Mouse (Mus musculus) liver, embryonic 14.5 days (tissue): ENCODE data around the gene Smyd1. TPM values are rescaled to one million over a fixed set of nuclear protein-coding genes. Genes with fewer than 3 reads are reported as not detected.

ENCODE experiments used
- ATAC-seq: fragments of 200-750 bp; cut with Nextera tagmentation; 2 replicates; pipeline ENCODE4 v1.8.0; 2017; ENCODE audit warnings: moderate number of reproducible peaks, mild to moderate bottlenecking, moderate library complexity; ENCODE audit not compliant: insufficient read depth
- DNase-seq, 3 experiments: peaks; one replicate each; pipeline ENCODE4 v3.0.0-alpha.2; 2012 to 2013; ENCODE audit warnings: low read depth in 3 of 3, low spot score in 3 of 3
- H3K27ac ChIP-seq: fragments of 300-500 bp; sonication (generic); 2 replicates; pipeline ENCODE4 v1.5.1; 2014; ENCODE audit warnings: moderate library complexity, mild to moderate bottlenecking, control low read depth, inconsistent platforms
- H3K27me3 ChIP-seq: fragments of 300-500 bp; sonication (generic); 2 replicates; pipeline ENCODE4 v1.6.1; 2014; ENCODE audit warnings: mild to moderate bottlenecking, low read length, moderate library complexity; ENCODE audit not compliant: control insufficient read depth, insufficient read depth
- H3K36me3 ChIP-seq: fragments of 300-500 bp; sonication (generic); replicated peaks from 2 replicates; pipeline ENCODE4 v1.6.1; 2014; ENCODE audit warnings: low read depth; ENCODE audit not compliant: control insufficient read depth, insufficient read depth
- H3K4me1 ChIP-seq, 2 experiments: fragments of 200-500 bp in 1 of 2; fragments of 300-500 bp in 1 of 2; sonication (generic) in 1 of 2; replicated peaks; 2 replicates each; pipeline ENCODE4 v1.6.1; 2012 to 2014; ENCODE audit warnings: antibody characterized with exemption in 1 of 2, inconsistent platforms in 1 of 2, low read length in 1 of 2; ENCODE audit not compliant: control insufficient read depth in 2 of 2, insufficient read depth in 2 of 2
- H3K4me2 ChIP-seq: fragments of 300-500 bp; sonication (generic); 2 replicates; pipeline ENCODE4 v1.6.1; 2014; ENCODE audit warnings: low read depth, mild to moderate bottlenecking, control low read depth, moderate library complexity
- H3K4me3 ChIP-seq, 2 experiments: fragments of 200-500 bp in 1 of 2; fragments of 300-500 bp in 1 of 2; sonication (generic) in 1 of 2; 2 replicates each; pipeline ENCODE4 v1.5.1; 2012 to 2014; ENCODE audit warnings: low read depth in 2 of 2, low read length in 2 of 2, mild to moderate bottlenecking in 2 of 2, control low read depth in 1 of 2, inconsistent platforms in 1 of 2, moderate library complexity in 1 of 2; ENCODE audit not compliant: insufficient read depth in 1 of 2
- H3K9ac ChIP-seq: fragments of 300-500 bp; sonication (generic); replicated peaks from 2 replicates; pipeline ENCODE4 v1.6.1; 2014; ENCODE audit warnings: mild to moderate bottlenecking, control low read depth, moderate library complexity
- H3K9me3 ChIP-seq: fragments of 300-500 bp; sonication (generic); 2 replicates; pipeline ENCODE4 v1.6.1; 2016; ENCODE audit warnings: low read length, mixed read lengths; ENCODE audit not compliant: control insufficient read depth
- CTCF ChIP-seq: IDR thresholded peaks from 2 replicates; pipeline ENCODE4 v1.5.1; 2016; ENCODE audit warnings: antibody characterized with exemption, low read depth, control low read depth
- EP300 ChIP-seq: IDR thresholded peaks from 2 replicates; pipeline ENCODE4 v1.6.1; 2016; ENCODE audit warnings: antibody characterized with exemption, low read depth
- WGBS: fragments of 180-500 bp; shearing (Covaris S2); extraction: QIAGEN DNeasy Blood & Tissue Kit; methylation state at CpG from one replicate; pipeline ENCODE4 v1.1.7; 2014; ENCODE audit not compliant: insufficient replicate concordance; 5-methylcytosine and 5-hydroxymethylcytosine counted together
- polyA plus RNA-seq, 2 experiments: library from polyadenylated mRNA; depleted of rRNA in 1 of 2; stranded (reverse) in 1 of 2; unstranded in 1 of 2; fragments of >200 nt; fragmentation: Nextera tagmentation in 1 of 2; extraction: Ambion mirVana in 1 of 2; gene quantifications; 2 replicates each; pipeline versions ENCODE4 v1.2.1 to v1.2.3; 2012 to 2014

The Smyd1 gene
- polyA plus RNA-seq, 2 experiments, result 0.08 to 0.11 TPM

- TF ChIP-seq EP300, result no peak
- no peak overlapping the region for H3K4me2 ChIP-seq
- ATAC-seq (no peak), DNase-seq (no peak)
- no peaks in the 10 kb centered on the region for H3K36me3 ChIP-seq
- no peak overlapping the region for H3K27ac ChIP-seq
- H3K9me3 ChIP-seq, result no peaks in the 10 kb centered on the region
- no peak overlapping the region for H3K4me3 ChIP-seq
- H3K27me3 ChIP-seq, result no peaks in the 10 kb centered on the region
- peaks cover 0 to 12% of the 10 kb centered on the region in 2 experiments; a peak in 2 of 4 replicates for H3K4me1 ChIP-seq
- no peak overlapping the region for H3K9ac ChIP-seq
These were observed 125.9 kb downstream of the Smyd1 start for GRCm38 (mm10) chr6:71196107-71196506.

- TF ChIP-seq EP300 (no peak), CTCF (no peak)
- Histone ChIP-seq H3K27ac (no peak overlapping the region), H3K4me2 (no peak overlapping the region), H3K9ac (no peak overlapping the region), H3K36me3 (no peaks in the 10 kb centered on the region), H3K4me1 (peaks cover 0 to 8% of the 10 kb centered on the region in 2 experiments; a peak in 2 of 4 replicates), H3K4me3 (no peak overlapping the region), H3K9me3 (no peaks in the 10 kb centered on the region), H3K27me3 (no peaks in the 10 kb centered on the region)
- DNase-seq (no peak), ATAC-seq (no peak)
- 58% methylated on average over 6 of the region's 6 CpGs for WGBS
These were observed 128.8 kb downstream of the Smyd1 start for GRCm38 (mm10) chr6:71193151-71193740.

DNA sequence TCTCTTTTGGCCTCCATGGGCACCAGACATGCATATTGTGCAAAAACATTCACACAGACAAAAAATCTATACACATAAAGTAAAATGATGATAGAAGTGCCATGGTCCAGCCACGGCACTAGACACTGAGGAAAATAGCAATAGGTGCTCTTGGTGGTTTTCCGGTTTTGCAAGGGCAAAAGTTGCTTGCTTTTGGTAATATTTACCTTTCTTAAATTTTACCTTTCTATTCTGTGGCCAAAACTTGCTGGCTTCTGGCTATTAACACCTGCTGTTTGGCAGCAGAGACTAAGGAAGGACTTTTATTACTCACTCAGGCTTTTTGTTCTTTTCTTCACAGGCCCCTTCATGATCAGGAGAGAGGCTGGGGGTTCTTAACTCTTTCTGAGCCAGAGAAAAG, 131.5 kb downstream of the Smyd1 start:
- Histone ChIP-seq H3K27ac (no peak overlapping the region), H3K4me2 (no peak overlapping the region), H3K9me3 (no peaks in the 10 kb centered on the region), H3K4me3 (no peak overlapping the region), H3K27me3 (no peaks in the 10 kb centered on the region), H3K4me1 (no peaks in the 10 kb centered on the region; a peak in 1 of 4 replicates), H3K36me3 (no peaks in the 10 kb centered on the region), H3K9ac (no peak overlapping the region)
- no peak for TF ChIP-seq CTCF
- no peak for TF ChIP-seq EP300
- WGBS, result 63% methylated on average over 2 of the region's 2 CpGs
- ATAC-seq, result no peak
- DNase-seq, result no peak

GRCm38 (mm10) chr6:71189578-71189977, 132.5 kb downstream of the Smyd1 start:
- no peaks in the 10 kb centered on the region for H3K27me3 ChIP-seq
- no peaks in the 10 kb centered on the region for H3K9me3 ChIP-seq
- H3K36me3 ChIP-seq, result no peaks in the 10 kb centered on the region
- ATAC-seq, result no peak
- H3K4me1 ChIP-seq, result peaks cover 0 to 2% of the 10 kb centered on the region in 2 experiments; a peak in 1 of 4 replicates
- no peak overlapping the region for H3K4me3 ChIP-seq
- no peak for TF ChIP-seq EP300
- TF ChIP-seq CTCF, result no peak
- H3K4me2 ChIP-seq, result no peak overlapping the region
- WGBS, result 59% methylated on average over 1 of the region's 1 CpGs
- no peak overlapping the region for H3K27ac ChIP-seq
- no peak overlapping the region for H3K9ac ChIP-seq
- DNase-seq, result no peak

DNA sequence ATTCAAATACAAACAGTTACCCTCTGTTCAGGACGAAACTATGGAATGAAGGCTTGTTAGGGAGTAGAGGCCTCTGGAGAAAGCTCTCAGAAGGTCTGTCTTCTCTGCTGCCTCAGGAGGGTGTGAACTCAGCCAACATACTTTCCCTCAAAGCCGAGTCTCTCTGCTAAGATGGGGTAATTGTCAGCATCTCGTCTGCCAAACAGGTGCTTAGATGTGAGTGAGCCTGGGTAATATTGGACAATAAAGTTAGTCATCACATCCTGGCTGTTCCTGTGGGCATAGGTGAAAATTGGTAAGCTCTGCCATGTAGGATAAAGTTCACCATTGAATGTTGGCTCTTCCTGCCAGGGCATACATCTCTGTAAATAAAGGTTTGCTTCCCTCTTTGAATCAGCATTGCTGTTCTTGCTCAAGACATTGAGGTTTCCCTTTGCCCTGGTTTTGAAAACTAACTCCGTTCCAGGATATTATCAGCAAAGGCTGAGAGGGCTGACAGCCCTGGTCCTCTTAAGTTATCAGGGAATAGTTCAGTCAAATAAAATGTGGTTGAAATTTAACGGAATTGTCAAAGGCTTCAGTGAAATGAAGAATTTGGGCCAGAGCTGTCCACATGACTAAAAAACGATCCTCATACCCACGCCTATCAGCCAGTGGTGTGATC, 137.0 kb downstream of the Smyd1 start:
- Histone ChIP-seq H3K4me1 (peaks cover 0 to 2% of the 10 kb centered on the region in 2 experiments; a peak in 1 of 4 replicates), H3K27ac (no peak overlapping the region), H3K4me2 (no peak overlapping the region), H3K4me3 (no peak overlapping the region), H3K9ac (no peak overlapping the region), H3K27me3 (no peaks in the 10 kb centered on the region), H3K9me3 (no peaks in the 10 kb centered on the region), H3K36me3 (no peaks in the 10 kb centered on the region)
- ATAC-seq, result no peak
- no peak for DNase-seq
- WGBS, result 46% methylated on average over 7 of the region's 7 CpGs
- TF ChIP-seq CTCF (no peak), EP300 (no peak)
